Mouse (Mus musculus): Measurements from ENCODE around the gene Mindy3. TPM values are rescaled to one million over a fixed set of nuclear protein-coding genes. Genes with fewer than 3 reads are reported as not detected.
"Not testable (repeated sequence)": the region's sequence is repeated elsewhere in the genome, so short reads cannot be mapped to it uniquely, and the experiment has no call there.

The Mindy3 gene
- 10 to 100 TPM; 52.1 to 54.8 TPM for total RNA-seq (2021)

DNA sequence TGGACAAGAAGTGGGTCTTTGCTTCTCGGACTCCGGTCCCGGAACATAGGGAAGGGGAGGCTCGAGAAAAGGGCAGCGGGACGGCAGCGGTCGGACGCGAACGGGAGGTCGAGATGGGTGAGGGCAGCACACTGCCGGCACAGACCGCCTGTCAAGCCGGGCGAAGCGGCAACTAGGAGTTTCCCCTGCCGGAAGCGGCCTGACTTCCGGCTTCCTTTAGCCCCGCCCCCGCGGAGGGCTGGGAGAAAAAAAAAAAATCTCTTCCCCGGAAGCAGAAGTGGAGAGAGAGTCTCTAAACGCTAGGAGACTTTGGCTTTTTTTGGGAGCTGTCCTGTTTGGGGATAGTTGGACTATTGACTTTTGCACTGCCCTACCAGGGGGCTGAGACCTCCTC is at the start of gene Mindy3:
Mindy3 (minus strand) TSS at position 209 of the 394 bp plus-strand sequence.
- intact Hi-C loops (cut with DNase I): no loop called here
- peak; percentile 86 to 92 for DNase-seq (ENCODE audit: low spot score in 2 of 2)

DNA sequence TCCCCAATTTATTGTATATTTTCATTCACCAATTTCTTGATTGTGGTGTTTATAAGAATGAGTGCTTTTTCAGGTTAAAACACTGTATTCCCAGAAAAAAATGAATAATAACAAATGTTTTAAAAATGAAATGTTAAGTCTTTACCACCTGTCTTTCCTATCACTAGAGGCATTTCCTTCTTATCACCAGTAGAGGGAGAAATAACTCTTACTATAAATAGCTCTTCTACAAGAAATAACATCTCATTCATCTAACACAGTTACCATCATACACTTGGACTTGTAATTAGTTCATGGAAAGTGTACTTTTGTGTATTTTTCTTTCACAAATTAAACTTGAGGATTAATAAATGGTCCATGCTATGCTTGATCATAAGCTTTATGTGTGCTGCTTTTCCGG is 40.5 kb upstream of the Mindy3 start:
- no peak for DNase-seq (ENCODE audit: low spot score in 2 of 2)
- intact Hi-C loops (cut with DNase I): loop anchor here (2.0 kb wide), 1 partner anchor 777 kb away; no protein-coding TSS in a partner anchor

- DNase-seq (ENCODE audit: low spot score in 2 of 2): no peak
- intact Hi-C loops (cut with DNase I): no loop called here
Observed at GRCm38 (mm10) chr2:12450108-12450507, 30.8 kb upstream of the Mindy3 start.

- DNase-seq (ENCODE audit: low spot score in 2 of 2): no peak
- intact Hi-C loops (cut with DNase I): loop anchor here (1.0 kb wide), 1 partner anchor 42 kb away; no protein-coding TSS in a partner anchor
Observed at GRCm38 (mm10) chr2:12440120-12440519, 20.9 kb upstream of the Mindy3 start.

- intact Hi-C loops (cut with DNase I): loop anchor here (2.0 to 5.0 kb wide), 2 partner anchors 798 to 825 kb away; no protein-coding TSS in a partner anchor
- no peak for DNase-seq (ENCODE audit: low spot score in 2 of 2)
Observed at GRCm38 (mm10) chr2:12439543-12439942, 20.3 kb upstream of the Mindy3 start.

- peak; percentile 16 to 47 for DNase-seq (ENCODE audit: low spot score in 2 of 2)
- intact Hi-C loops (cut with DNase I): loop anchor here (2.0 to 5.0 kb wide), 2 partner anchors 799 to 827 kb away; no protein-coding TSS in a partner anchor
Observed at GRCm38 (mm10) chr2:12438181-12438580, 18.9 kb upstream of the Mindy3 start.

DNA sequence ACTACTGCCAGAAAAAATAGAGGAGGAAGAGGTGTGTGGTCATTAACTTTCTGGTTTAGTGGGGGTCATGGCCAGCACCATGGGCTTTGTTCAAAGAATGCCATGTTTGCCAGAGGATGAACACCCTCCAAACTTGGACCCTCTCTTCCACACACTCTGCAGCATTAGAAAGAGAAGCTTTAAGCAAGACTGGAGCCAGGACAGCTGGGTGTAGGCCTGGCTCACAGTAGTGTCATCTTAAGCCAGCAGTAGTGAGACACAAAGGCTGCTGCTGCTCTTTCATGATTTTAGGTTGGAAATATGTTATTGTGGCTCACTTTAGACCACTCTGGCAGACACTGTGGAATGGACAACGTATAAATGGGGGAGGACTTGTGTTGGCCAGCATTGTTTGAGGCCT is 12.8 kb upstream of the Mindy3 start:
- DNase-seq (ENCODE audit: low spot score in 2 of 2): no peak

DNA sequence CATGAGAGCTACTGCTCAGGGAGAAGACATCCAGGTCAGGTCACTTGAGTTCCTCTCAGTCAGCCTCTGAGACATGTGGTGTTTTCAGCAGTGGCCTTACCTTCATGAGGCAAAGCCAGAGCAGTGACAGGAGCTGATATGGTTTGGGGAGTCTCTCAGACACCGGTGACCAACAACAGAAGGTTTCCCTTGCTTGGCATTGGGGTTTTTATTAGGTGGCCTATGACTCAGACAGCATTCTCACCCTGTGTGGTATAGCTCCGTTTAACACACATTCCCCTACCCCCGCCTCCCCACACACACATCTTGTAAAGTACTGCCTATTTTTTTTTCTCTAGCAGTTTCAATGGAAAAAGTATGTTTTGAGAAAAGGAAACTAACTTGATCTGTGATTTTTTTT is 5.1 kb upstream of the Mindy3 start:
- intact Hi-C loops (cut with DNase I): no loop called here
- DNase-seq (ENCODE audit: low spot score in 2 of 2): no peak

More for the DNA sequence above, 12.8 kb upstream of the Mindy3 start:
- intact Hi-C loops (cut with DNase I): no loop called here

- intact Hi-C loops (cut with DNase I); DNase-seq (ENCODE audit: low spot score in 2 of 2): not testable (repeated sequence)
Observed at GRCm38 (mm10) chr2:12423426-12423825, 4.2 kb upstream of the Mindy3 start.

DNA sequence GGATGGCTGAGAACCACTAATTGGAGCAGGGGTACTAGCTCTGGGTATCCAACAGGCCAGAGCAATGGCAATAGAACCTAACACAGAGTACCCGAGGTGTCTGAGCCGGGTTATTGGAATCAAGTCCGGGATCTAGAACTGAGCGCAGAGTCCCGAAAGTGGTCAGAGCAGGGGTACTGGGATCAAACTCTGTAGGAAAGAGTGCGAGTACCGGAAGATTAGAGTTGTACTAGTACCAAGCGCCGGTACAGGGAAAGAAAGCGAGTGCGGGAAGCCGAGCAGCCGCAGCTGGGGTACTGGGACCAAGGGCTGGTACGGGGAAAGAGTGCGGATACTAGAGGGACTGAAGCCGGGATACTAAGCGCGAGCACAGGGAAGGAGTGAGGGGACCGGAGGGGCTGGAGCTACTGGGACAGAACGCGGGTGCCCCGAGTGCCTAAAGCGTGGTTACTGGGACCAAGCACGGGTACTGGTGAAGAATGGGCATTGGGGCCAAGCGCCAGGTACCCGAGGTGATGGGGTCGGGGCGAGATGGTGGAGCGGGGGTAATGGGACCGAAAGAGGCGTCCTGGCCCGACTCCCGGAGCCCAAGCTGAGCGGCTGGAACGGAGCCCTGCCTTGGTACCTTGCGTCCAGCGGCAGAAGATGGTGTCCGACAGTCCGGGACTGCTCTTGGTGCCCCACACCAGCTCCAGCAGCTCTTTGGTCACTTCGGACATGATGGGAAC is 572 bp downstream of the Mindy3 start:
- intact Hi-C loops (cut with DNase I): no loop called here
- peak in 1 of 2 experiments; percentile 21 for DNase-seq (ENCODE audit: low spot score in 2 of 2)

DNA sequence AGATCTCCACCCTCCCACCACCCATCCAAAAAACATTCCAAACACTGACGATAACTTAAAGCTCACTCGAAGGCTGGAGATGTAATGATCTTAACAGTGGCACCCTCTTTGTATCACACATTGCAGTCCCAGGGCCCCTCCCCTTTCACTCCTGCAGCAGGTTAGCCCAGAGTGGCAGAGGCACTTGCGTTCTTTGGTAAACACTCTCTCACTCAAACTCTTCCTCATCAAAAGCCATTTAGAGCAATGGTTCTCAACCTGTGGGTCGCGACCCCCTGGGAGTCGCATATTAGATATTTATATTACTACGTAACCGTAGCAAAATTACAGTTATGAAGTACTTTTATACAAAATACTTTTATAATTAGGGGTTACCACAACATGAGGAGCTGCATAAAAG is 1.1 kb downstream of the Mindy3 start:
- intact Hi-C loops (cut with DNase I): no loop called here
- DNase-seq (ENCODE audit: low spot score in 2 of 2): no peak

DNA sequence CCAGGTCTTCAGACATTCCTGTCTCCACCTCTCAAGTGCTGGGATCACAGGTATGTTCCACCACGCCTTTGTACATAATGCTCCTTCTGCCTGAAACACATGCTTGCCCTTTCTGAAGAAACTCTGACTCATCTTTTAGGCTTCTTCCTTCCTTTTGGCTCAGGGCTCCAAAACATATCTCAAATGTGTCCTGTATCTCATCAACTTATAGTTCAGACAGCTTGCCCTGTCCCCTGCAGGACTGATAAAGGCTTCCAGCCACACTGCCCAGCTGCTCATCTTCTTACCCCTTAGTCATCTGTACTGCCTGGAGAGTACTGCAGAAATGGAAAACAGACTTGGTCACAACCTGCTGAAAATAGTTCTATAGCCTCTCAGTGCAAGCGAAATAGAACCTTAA is 7.0 kb downstream of the Mindy3 start:
- intact Hi-C loops (cut with DNase I): no loop called here
- no peak for DNase-seq (ENCODE audit: low spot score in 2 of 2)

DNA sequence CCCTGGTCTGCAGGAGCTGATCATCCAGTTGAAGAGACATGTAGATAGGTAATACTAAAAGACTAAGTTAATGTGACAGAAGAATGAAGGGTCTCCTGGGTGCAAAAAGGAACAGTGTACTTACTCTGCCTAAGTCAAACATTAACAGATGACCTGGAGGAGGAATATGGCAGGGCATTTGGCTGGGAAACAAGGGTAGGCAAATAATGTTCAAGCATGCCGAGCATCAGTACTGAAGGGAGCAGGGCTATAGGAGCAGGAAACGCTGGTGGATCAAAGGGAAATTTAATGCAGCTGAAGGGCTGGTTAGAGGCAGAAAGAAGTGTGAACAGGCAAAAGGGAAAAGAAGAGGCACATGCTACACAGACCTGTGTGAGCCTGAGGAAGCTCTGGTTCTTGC is 8.1 kb downstream of the Mindy3 start:
- intact Hi-C loops (cut with DNase I): no loop called here
- DNase-seq (ENCODE audit: low spot score in 2 of 2): no peak

GRCm38 (mm10) chr2:12406737-12407136 is 12.5 kb downstream of the Mindy3 start:
- intact Hi-C loops (cut with DNase I): no loop called here

DNA sequence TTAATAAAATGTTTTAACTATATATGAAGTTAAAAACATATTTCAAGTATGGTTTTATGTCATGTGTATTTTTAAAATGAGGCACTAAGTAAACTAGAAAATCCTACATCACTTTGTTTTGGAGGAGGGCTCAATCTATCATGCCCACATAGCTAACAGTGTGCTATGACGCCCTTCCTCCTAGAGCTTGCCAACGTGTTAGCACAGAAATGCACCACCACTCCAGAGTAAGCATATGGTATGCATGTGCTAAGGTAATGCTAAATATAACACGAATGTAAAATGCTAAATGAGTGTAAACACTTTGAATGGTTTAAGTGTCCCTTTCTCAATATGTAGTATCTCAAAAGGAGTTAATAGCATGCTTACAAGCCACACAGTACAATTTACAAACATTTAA is 16.8 kb downstream of the Mindy3 start:
- intact Hi-C loops (cut with DNase I): no loop called here
- peak in 1 of 2 experiments; percentile 20 for DNase-seq (ENCODE audit: low spot score in 2 of 2)

More at GRCm38 (mm10) chr2:12406737-12407136, 12.5 kb downstream of the Mindy3 start:
- DNase-seq (ENCODE audit: low spot score in 2 of 2): no peak

- DNase-seq (ENCODE audit: low spot score in 2 of 2): no peak
- intact Hi-C loops (cut with DNase I): no loop called here
Observed at GRCm38 (mm10) chr2:12401137-12401536, 18.1 kb downstream of the Mindy3 start.

DNA sequence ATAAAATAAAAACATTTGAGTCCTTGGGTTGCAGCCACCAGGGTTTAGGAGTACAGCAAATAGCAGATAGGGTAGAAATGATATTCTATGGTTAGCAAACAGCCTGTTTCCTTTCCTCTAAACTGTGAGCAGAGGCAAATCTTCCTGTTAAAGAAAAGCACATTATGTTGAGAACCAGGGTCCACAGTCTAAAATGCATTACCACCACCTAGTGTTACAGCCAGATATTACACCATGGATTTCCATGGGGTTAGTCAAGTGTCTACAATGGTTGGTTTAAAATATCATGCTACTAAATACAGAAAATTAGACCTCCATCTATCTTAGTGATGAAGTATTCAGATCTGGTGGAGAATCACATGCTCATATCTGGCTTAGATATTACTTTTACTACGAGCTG is 30.2 kb downstream of the Mindy3 start:
- peak; percentile 72 to 80 for DNase-seq (ENCODE audit: low spot score in 2 of 2)
- intact Hi-C loops (cut with DNase I): loop anchor here (2.0 to 10.0 kb wide), 4 partner anchors 87 to 594 kb away; partner anchors contain the start of gene Itga8

DNA sequence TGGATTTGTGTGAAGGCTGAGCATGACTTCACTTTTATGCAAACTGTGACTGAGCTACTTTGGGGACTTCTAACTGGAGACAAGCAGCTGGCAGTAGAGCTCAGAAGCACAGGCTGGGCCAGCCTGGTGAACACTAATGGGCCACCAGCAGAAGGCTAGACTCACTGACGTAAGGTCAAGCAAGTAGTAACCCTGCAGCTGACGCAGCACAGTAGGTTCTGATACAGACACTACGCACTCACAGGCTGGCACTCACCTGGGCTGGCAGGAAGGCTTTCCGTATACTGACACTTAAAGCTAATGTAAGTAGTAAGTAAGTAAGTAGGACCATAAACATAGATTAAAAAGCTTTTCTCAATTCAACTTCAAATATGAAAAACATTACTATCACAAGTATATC is 30.7 kb downstream of the Mindy3 start:
- intact Hi-C loops (cut with DNase I): loop anchor here (2.0 to 10.0 kb wide), 4 partner anchors 86 to 594 kb away; partner anchors contain the start of gene Itga8
- DNase-seq (ENCODE audit: low spot score in 2 of 2): no peak

GRCm38 (mm10) chr2:12384389-12384788 is 34.9 kb downstream of the Mindy3 start:
- DNase-seq (ENCODE audit: low spot score in 2 of 2): no peak
- intact Hi-C loops (cut with DNase I): loop anchor here (10.0 kb wide), 1 partner anchor 590 kb away; no protein-coding TSS in a partner anchor

GRCm38 (mm10) chr2:12382650-12383049 is 36.6 kb downstream of the Mindy3 start:
- no peak for DNase-seq (ENCODE audit: low spot score in 2 of 2)
- intact Hi-C loops (cut with DNase I): loop anchor here (10.0 kb wide), 1 partner anchor 588 kb away; no protein-coding TSS in a partner anchor

- DNase-seq (ENCODE audit: low spot score in 2 of 2): no peak
- intact Hi-C loops (cut with DNase I): loop anchor here (10.0 kb wide), 1 partner anchor 585 kb away; no protein-coding TSS in a partner anchor
Observed at GRCm38 (mm10) chr2:12380233-12380632, 39.0 kb downstream of the Mindy3 start.
